Mouse (Mus musculus) urinary bladder, postnatal 14 days (tissue): Measurements from ENCODE around the gene Mst1.

Experiments used
- DNase-seq: peaks from one replicate; pipeline ENCODE4 v3.0.0; 2021; ENCODE audit warnings: low spot score

The Mst1 gene

DNA sequence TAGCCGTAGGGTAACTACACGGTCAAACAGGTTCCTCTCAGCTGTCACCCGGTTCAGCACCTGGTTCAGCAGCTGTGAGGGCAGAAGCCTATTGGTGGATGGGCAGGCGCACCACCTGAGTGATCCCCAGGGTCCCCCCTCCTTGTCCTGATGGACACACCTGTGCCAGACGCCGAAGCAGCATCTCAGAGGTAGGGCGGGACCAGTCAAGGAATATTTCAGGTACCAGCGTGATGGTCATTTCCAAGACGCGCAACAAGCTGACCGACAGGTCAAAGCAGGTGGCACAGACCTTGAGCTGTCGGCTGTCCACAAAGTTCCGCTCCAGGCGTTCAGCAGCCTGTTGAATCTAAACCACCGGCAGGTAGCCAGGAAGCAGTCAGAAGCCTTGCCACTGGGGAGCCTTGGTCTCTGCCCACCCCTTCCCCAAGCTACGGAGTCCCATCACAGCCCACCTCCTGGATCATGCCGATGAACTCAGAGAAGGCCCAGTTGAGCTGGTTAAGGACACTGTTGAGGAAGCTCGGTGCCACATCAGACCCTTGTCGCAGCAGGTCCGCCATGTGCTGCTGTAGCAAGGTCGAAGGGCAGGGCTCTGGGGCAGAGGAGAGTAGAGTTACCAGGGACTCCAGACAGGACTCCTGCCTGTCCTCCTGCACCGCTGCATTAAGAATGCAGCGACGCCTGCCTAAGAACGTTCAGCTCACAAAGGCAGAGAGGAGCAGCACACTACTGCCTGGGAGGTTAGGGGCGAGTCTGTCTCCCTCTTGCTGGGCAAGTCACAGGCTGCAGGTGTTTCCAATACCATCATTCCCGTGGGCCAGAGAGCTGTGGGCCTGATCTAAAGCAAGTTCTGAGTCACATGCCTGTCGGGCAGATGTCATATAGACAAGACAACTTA is 23.6 kb upstream of the Mst1 start:
- no peak for DNase-seq

DNA sequence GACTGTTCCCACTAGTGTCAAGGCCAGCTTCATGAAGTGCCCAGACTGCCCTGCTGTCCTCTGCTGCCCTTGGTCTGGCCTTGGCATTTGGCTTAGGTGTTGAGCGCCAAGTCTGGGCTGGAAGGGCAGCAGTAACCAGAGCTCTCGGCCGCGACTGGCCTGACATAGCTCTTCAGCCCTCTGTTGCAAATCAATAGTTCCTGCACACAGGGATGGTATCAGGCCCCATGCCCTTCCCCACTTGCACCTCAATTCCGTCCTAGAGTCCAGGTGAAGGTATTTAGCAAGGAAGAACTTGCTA is 23.0 kb upstream of the Mst1 start:
- DNase-seq = no peak

DNA sequence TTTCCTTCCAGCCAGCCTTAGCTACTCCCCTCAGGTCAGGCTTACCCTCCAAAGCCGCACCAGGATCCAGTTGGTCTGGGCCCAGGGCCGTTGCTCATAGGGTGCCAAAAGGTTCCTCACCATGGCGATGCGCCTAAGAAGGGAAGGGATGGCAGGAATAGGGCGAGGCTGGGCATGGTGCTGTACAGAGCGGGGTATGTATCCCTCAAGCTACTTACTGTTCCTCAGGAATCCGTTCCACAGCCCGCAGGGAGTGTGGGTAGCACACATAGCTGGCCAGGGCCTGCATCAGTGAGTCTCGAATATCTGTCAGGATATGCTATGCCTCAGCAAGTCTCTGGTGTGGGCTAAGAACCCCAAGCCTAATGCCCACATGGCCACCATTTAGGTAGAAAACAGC is 21.9 kb upstream of the Mst1 start:
- no peak for DNase-seq

DNA sequence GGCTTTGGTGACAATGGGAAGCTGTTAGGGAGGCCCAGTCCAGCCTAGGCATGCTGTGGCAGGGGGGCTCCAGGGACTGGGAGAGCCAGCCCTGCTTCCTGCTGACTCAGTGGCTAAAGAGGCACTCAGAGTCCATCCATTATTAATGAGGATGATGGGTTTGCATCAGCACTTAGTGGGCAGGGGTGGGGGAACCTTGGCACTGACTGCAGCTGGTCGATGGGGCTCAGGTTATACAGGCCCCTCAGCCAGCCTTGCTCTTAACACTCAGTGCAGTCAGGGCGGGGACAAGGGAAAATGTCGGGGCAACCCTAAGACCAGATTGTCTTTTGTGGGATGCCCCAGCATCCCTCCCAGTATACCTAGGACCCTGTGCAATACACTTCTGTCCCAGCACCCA is 18.1 kb upstream of the Mst1 start:
- DNase-seq = no peak

DNA sequence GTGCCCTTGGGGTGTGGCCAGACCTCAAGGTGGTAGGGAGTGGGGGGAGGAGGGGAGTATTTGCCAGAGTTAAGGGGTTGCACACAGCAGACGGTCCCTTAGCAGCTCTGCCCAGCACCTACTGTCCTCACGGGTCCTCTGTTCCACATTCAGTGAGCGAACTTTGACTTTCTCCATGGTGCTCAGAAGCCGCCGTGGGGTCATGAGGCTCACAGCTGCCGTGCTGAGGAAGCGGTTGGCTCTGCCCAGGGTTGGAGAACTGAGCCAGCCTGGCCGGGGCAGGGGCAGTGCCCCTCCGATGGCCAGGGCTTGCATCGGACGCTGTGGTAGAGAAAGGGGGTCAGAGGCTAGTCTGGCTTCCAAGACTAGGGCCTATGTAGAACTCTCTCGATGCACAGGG is 16.9 kb upstream of the Mst1 start:
- DNase-seq = no peak

DNA sequence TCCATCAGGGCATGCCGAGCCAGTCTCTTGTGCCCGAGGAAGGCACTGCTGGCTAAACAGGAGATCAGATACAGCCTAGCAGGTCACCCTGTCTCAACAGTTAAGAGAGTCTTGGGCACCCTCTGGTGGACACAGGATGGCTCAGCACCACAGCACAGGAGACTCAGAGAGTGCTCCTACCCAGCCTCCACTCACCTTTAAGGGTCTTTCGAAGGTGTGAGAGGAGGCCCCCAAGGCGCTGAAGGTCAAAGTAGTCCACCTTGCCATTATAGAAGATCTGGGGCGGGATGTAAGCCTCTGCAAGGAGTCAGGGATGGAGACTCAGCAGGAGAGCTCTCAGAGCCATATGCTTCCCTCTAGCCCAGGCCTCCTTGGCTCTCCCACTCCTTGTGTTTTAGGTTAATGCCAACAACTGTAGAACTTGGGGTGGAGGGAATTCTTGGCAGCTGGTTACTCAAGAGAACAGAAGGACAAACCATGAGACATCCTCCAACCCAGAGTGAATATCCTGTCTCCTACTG is 14.7 kb upstream of the Mst1 start:
- peak; percentile 70 for DNase-seq

DNA sequence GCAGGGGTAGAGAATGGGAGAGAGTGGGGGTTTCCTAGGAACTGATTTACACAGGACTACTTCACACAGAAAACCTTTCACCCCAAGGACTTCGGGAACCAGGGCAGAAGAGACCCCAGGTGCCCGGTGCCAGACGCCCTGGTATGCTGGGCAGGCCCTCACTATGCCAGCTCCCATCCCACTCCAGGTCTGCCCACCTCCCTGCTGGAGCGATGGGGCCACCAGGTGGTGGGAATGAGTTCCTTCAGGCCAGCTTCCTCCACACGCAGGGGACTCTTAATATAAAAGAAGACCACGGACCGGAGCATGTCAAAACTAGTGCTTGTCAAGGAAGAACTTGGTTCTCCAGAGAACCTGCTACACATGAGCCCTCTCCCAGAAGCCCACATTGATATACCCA is 13.0 kb upstream of the Mst1 start:
- no peak for DNase-seq

DNA sequence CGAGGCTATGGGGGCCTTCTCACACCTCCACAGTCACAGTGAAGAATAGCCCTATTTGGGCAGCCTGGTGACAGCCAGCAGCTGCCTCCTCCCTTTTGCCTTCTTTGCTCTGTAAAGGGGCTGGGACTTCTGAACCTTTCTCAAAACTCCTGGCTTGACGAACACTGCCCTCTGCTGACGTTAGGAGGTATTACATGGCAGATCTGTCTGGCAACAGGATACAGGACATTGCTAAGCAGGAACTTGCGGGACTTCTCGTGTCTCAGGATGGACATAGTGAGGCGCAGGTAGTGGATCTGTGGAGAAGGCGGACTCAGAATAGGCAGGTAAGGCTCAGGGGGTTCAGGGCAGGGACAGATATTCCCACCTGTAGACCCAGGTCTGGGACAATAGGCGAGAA is 12.3 kb upstream of the Mst1 start:
- peak; percentile 87 for DNase-seq

DNA sequence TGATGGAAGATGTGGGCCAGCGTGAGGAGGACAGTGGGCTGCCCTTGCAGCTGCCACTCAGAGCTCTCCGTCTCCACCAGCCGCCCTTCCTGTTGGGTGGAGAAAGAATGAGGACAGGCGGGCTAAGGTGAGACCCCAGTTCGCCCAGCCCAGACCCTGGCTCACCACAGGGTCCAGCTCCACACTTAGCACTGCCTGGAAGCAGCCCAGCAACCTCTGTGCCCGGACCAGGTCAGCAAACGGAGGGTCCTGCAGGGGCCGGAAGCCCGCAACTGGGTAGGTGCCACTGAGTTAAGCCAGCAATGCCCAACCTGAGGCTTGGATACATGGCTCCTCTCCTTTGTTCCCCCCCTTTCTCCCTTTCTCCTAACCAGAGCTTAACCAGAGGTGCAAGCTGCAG is 11.2 kb upstream of the Mst1 start:
- DNase-seq = no peak

DNA sequence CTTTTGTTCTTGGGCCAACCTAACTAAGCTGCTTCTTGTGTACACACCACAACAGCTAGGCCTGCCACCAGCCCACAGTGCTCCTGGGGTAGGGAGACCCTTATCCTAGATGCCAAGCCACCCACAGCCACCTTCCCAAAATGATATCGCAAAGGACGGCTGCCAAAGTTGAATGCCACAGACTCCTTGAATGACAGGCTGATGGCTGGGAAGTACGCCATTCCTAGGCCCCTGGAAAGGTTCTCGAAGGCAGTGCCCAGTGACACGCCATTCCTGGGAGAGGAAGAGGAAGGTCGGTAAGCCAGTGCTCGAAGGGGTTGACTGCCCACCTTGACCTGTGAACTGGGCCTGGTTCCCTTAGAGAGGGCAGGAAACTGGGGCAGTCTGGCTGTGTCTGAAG is 10.7 kb upstream of the Mst1 start:
- no peak for DNase-seq

DNA sequence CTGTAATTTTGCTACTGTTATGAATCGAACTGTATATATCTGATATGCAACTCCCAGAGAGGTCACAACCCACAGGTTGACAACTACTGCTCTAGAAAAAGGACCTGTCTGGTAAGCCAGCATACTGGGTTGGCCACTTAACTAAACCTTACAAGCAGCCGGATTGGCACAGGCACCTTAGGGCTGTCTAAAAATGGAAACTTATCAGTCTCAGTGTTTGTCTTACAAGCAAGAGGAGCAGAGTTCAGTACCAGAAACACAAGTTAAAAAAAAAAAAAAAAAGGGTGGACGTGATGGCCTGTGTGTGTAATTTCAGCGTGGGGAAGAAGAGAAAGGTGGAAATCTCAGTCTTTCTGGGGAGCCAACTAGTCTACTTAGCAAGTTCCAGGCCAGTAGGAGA is 8.4 kb upstream of the Mst1 start:
- DNase-seq = no peak

DNA sequence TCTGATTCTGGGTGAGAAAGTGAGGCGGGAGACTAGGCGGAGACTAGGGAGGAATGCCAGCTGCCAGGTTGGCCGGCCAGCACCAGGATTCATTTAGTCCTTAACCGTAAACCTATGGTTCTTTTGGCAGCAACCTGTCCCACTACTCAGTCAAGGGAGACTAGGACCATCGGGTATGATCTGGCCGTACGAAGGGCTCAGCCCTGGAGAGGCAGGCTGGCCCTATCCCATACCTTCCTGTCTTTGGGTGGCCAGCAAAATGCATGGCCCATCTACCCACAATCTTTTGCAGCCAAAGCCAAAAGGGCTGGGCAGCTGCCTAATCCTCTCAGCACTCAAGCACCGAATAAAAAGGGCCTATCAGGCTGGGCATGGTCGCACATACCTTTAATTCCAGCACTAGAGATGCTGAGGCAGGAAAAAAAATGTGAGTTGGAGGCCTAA is 7.7 kb upstream of the Mst1 start:
- no peak for DNase-seq

DNA sequence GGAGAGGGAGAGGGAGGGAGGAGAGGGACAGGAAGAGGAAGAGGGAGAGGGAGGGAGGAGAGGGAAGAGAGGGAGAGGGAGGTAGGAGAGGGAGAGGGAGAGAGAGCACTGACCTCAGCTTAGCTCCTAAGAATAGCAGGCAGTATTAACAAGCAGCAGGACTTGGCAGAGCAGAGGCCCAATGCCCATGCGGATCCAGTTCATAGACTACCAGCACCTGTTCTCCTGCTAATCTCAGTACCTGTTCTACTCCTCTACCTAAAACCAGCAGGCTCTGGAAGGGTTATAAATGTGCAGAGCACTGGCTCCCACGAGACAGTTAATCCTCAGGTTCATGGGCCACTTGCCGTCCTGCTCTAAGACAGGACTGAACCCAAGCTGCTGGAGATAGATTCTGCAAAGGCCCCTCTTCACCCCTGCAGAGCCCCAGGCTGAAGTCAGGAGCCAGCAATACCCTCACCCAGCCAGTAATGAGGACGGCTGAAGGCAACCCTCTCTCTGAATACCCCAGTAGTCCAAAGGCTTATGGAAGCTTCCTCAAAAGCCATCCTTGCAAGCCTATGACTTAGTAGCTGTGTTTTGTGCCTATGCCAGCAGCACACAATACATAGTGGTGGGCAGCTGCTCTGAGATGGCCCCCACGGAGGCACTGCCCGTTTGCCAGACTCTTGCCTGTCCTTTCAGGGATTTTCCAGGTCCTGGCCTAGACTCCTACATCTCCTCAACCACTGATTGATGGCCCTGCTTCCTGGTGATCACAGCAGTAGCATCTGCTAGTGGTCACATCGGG is 6.9 kb upstream of the Mst1 start:
- no peak for DNase-seq

DNA sequence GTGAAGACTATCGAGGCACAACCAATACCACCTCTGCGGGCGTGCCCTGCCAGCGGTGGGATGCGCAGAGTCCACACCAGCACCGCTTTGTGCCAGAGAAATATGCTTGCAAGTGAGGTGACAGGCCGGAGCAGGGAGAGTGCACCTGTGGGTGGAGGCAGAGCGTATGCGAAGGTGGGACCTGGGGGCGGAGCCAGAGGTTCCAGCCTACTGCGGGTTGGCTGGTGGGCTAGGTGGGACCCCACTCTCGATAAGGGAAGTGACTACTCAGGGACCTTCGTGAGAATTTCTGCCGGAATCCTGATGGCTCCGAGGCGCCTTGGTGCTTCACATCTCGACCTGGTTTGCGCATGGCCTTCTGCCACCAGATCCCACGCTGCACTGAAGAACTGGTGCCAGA is 2.3 kb downstream of the Mst1 start:
- no peak for DNase-seq

DNA sequence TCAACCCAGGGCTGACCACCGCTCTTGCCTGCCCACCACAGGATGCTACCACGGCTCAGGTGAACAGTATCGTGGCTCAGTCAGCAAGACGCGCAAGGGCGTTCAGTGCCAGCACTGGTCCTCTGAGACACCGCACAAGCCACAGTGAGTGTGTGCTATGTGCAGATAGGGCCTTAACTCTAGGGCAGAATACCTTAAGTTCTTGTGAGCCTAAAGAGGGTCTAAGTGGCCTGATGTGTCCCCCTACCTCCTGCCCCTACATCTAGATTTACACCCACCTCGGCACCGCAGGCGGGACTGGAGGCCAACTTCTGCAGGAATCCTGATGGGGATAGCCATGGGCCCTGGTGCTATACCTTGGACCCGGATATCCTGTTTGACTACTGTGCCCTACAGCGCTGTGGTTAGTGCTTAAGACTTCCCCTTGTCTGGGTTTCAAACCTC is 2.8 kb downstream of the Mst1 start, which contains the start of gene Rnf123:
Gene Rnf123 (minus strand): TSS at position 359 of the 444 bp plus-strand sequence.
- no peak for DNase-seq

DNA sequence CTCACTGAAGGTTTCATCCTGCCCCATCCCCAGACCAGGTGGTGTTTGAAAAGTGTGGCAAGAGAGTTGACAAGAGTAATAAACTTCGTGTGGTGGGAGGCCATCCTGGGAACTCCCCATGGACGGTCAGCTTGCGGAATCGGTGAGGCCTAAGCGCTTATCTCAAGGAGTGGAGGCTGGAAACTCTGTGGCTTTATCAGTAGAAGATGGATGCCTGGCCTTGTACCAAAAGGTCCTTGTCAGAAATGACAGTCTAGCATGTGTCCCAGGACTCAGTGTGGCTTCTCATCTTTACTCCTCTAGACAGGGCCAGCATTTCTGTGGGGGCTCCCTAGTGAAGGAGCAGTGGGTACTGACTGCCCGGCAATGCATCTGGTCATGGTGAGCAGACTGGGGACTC is 3.3 kb downstream of the Mst1 start:
- DNase-seq = no peak

DNA sequence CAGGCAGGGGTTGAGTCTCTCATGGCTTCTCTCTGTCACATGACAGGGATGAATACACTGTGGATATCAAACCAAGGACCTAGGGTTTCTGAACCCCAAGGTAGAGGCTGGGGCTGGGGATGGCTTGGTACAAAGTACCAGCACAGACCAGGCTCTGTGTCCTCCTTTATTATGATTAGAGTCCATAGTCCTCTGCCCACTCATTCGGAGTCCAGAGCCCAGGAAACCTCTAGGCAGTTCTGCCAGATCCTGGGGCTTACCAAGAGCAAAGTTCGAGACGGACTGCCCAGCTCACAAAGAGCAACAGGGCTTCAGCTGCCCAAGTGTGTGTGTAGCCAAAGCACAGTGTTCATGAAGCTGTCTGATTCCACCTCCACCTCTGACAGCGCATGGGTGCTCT is 5.0 kb downstream of the Mst1 start:
- no peak for DNase-seq

DNA sequence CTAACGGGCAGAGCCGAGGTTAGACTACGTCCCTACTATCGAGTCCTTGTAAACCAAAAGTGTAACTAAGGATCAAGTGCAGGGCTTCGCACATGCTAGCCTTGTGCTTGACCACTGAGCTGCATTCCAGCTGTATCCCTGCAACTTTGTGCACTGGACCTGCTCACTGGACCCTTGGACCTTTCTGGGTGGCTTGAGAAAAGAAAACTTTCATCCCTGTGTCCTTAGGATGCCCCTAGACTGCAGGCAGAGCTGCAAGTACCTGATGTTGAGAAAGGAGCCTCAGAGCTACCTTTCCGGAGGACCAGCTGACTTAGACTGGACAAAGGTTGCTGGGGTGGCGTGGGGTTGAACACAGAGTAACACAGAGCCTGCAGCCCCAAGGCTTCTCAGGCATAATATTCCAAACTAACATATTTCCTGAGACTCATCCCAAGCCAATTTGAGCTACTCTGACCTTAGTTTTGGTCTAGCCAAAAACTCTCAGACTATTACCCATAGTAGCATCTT is 10.4 kb downstream of the Mst1 start:
- DNase-seq = no peak

DNA sequence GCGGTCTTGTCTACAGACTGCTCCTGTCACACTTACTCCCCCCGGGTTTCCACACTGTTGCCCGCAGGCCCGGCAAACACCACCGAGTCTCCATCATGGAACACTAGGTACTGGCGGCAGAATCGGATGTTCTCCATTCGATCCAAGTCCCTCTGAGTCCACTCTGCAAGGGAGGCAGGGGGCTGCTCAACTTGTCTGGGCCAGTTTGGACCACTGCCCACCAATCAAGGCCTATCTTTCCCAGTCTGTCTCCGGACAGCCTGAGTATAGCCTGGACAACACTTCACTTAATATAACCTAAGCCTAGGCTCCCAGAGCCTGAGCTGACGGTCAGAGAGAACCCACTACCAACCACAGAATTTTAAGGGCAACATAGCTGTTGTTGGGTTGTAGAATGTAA is 13.3 kb downstream of the Mst1 start:
- DNase-seq = no peak

DNA sequence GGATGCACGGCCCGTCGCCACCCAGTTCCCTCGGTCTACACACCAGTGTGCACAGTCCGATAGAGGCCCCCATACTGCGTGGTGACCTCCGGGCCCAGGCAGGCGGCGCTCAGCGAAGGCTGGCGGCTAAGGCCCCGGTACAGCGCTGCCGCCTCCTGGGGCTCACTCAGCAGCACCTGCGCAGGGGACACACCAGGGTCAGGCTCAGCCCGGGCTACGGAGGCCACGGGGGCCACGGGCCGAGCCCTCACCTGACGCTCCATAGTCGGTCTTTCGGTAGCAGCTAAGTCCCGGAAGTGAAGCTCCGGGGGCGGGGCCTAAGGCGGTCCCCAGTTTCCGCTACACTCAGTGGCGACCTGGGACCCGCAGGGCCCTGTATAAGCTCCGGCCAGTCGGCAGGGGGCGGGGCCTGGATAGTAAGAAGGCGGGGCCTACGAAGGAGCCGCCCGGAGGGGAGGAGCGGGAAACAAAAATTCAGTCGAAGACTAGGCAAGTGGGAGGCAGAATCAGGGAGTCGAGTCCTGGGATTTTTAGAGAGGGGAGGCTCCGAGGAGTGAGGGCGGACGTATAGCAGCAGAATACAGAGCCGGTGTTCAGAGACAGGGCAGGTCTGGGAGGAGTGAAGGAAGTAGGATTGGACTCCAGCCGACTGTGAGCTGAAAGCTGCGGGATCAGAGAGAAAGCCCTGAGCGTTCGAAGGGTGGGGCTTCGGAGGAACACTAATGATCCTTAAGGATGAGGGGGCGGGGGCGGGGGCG is 14.1 kb downstream of the Mst1 start, which contains the start of gene Apeh:
Gene Apeh (minus strand): TSS at position 423 of the 758 bp plus-strand sequence.
- DNase-seq = peak; percentile 96

DNA sequence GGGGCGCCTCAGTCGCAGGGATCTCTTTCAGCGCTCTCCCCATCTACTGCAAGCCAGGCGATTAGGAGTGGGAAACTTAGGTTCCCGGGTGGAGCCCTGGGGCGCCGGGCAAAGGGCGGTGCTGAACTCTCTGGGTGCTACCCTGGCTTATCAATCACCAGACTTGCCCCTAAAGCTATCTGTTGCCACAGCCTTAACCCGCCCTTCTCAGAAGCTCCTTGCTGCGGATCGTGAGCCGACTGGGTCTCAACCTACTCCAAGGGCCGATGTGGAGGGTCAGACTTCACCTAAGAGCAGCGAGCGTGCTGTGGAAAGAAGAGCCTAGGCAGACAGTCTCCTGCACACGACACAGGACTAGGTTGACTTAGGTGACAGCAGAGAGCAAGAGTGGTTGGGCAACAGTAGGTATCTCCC is 14.8 kb downstream of the Mst1 start:
- no peak for DNase-seq

DNA sequence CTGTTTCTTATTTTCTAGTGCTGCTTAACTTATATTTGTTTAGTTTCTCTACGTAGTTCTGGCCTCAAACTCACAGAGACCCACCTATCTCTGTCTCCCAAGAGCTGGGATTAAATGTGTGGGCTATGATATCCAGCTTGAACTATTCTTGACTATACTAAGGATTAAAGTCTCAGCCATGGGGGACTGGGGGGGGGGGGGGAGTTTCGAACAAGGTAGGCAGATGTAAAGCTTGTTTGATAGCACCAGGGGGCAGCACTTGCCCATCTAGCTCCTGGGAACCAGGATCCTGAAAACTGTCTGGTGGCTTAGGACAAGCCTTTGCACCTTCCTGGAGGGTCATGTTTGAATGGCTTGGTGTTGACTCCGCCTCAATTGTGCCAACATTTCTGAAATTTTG is 15.3 kb downstream of the Mst1 start:
- DNase-seq = peak; percentile 62
